Mouse (Mus musculus): Measurements from ENCODE around the gene Rgs10.

The Rgs10 gene

GRCm38 (mm10) chr7:128417930-128418779, at the start of gene Rgs10:
Rgs10 (minus strand) TSS chr7:128418758.
- peak; percentile 28 for DNase-seq

GRCm38 (mm10) chr7:128462406-128462805, 43.8 kb upstream of the Rgs10 start:
- DNase-seq: no peak

- DNase-seq: peak; percentile 99
Observed at GRCm38 (mm10) chr7:128461285-128462215, 43.0 kb upstream of the Rgs10 start, which contains the start of gene Tial1. Tial1 (minus strand) TSS chr7:128461717.

GRCm38 (mm10) chr7:128460865-128461228, 42.3 kb upstream of the Rgs10 start:
- no peak for DNase-seq

- peak; percentile 42 for DNase-seq
Observed at GRCm38 (mm10) chr7:128460131-128460864, 41.7 kb upstream of the Rgs10 start.

GRCm38 (mm10) chr7:128459791-128460130, 41.2 kb upstream of the Rgs10 start:
- peak; percentile 35 for DNase-seq

GRCm38 (mm10) chr7:128458011-128458410, 39.5 kb upstream of the Rgs10 start:
- DNase-seq: no peak

- DNase-seq: no peak
Observed at GRCm38 (mm10) chr7:128452731-128453130, 34.2 kb upstream of the Rgs10 start.

GRCm38 (mm10) chr7:128440584-128440983, 22.0 kb upstream of the Rgs10 start:
- DNase-seq: no peak

- no peak for DNase-seq
Observed at GRCm38 (mm10) chr7:128439251-128439650, 20.7 kb upstream of the Rgs10 start.

- DNase-seq: no peak
Observed at GRCm38 (mm10) chr7:128438131-128438530, 19.6 kb upstream of the Rgs10 start.

GRCm38 (mm10) chr7:128433213-128433612, 14.7 kb upstream of the Rgs10 start:
- no peak for DNase-seq

- no peak for DNase-seq
Observed at GRCm38 (mm10) chr7:128432574-128432973, 14.0 kb upstream of the Rgs10 start.

- no peak for DNase-seq
Observed at GRCm38 (mm10) chr7:128422491-128422890, 3.9 kb upstream of the Rgs10 start.

- DNase-seq: no peak
Observed at GRCm38 (mm10) chr7:128421701-128422100, 3.1 kb upstream of the Rgs10 start.

- no peak for DNase-seq
Observed at GRCm38 (mm10) chr7:128419690-128420089, 1.1 kb upstream of the Rgs10 start.

GRCm38 (mm10) chr7:128417226-128417929, 1.2 kb downstream of the Rgs10 start:
- peak; percentile 7 for DNase-seq

GRCm38 (mm10) chr7:128416664-128417063, 1.9 kb downstream of the Rgs10 start:
- DNase-seq: no peak

- DNase-seq: no peak
Observed at GRCm38 (mm10) chr7:128414433-128414832, 4.1 kb downstream of the Rgs10 start.

GRCm38 (mm10) chr7:128412071-128412833, 6.3 kb downstream of the Rgs10 start:
- DNase-seq: no peak

- no peak for DNase-seq
Observed at GRCm38 (mm10) chr7:128410708-128411413, 7.7 kb downstream of the Rgs10 start.
